Mouse (Mus musculus) ES-E14 (cell line): Measurements from ENCODE around the gene Astn2.

ENCODE experiments used
- HCFC1 ChIP-seq: IDR thresholded peaks from 2 replicates; pipeline ENCODE4 v1.6.1; 2012; ENCODE audit warnings: low read length, inconsistent platforms, borderline replicate concordance; ENCODE audit not compliant: insufficient read depth
- MAFK ChIP-seq: IDR thresholded peaks from 2 replicates; pipeline ENCODE4 v1.6.1; 2014; ENCODE audit warnings: mild to moderate bottlenecking, low read depth, low read length, inconsistent platforms; ENCODE audit not compliant: insufficient read depth
- ZC3H11A ChIP-seq: IDR thresholded peaks from 2 replicates; pipeline ENCODE4 v1.6.1; 2012; ENCODE audit warnings: low read depth, mild to moderate bottlenecking, inconsistent platforms, low read length, borderline replicate concordance
- ZNF384 ChIP-seq: IDR thresholded peaks from 2 replicates; pipeline ENCODE4 v1.6.1; 2012; ENCODE audit warnings: low read depth, low read length, inconsistent platforms

- TF ChIP-seq MAFK (no peak), HCFC1 (no peak), ZC3H11A (no peak), ZNF384 (no peak)
These were observed 1070.7 kb downstream of the Astn2 start for GRCm38 (mm10) chr4:65333718-65334117.
